Mouse (Mus musculus) liver, postnatal 0 days (tissue): ENCODE measurements around the gene Pkp3. TPM values are rescaled to one million over a fixed set of nuclear protein-coding genes. Genes with fewer than 3 reads are reported as not detected.

ENCODE experiments used
- ATAC-seq: fragments of 200-750 bp; cut with Nextera tagmentation; 2 replicates; pipeline ENCODE4 v1.8.0; 2017; ENCODE audit warnings: mild to moderate bottlenecking, moderate library complexity
- DNase-seq: peaks from one replicate; pipeline ENCODE4 v3.0.0-alpha.2; 2016
- H3K27ac ChIP-seq: fragments of 300-500 bp; sonication (generic); 2 replicates; pipeline ENCODE4 v1.5.1; 2014; ENCODE audit warnings: antibody characterized with exemption, moderate library complexity, mild to moderate bottlenecking, low read depth
- H3K27me3 ChIP-seq: fragments of 300-500 bp; sonication (generic); 2 replicates; pipeline ENCODE4 v1.6.1; 2014; ENCODE audit warnings: low read length, control low read depth, mixed read lengths; ENCODE audit not compliant: insufficient read depth
- H3K36me3 ChIP-seq: fragments of 300-500 bp; sonication (generic); replicated peaks from 2 replicates; pipeline ENCODE4 v1.6.1; 2014; ENCODE audit warnings: mild to moderate bottlenecking, control low read depth, low read length, moderate library complexity, mixed read lengths; ENCODE audit not compliant: insufficient read depth
- H3K4me1 ChIP-seq: fragments of 300-500 bp; sonication (generic); 2 replicates; pipeline ENCODE4 v1.6.1; 2014; ENCODE audit warnings: antibody characterized with exemption, mild to moderate bottlenecking, control low read depth; ENCODE audit not compliant: insufficient read depth
- H3K4me2 ChIP-seq: fragments of 300-500 bp; sonication (generic); 2 replicates; pipeline ENCODE4 v1.6.1; 2014; ENCODE audit warnings: low read depth, mild to moderate bottlenecking, low read length, moderate library complexity, mixed read lengths
- H3K4me3 ChIP-seq: fragments of 300-500 bp; sonication (generic); 2 replicates; pipeline ENCODE4 v1.5.1; 2014; ENCODE audit warnings: low read depth, low read length
- H3K9ac ChIP-seq: fragments of 300-500 bp; sonication (generic); replicated peaks from 2 replicates; pipeline ENCODE4 v1.6.1; 2014; ENCODE audit warnings: mild to moderate bottlenecking, moderate library complexity
- H3K9me3 ChIP-seq: fragments of 300-500 bp; sonication (generic); 2 replicates; pipeline ENCODE4 v1.6.1; 2016; ENCODE audit warnings: mild to moderate bottlenecking, control low read depth, low read length, mixed read lengths
- CTCF ChIP-seq: sonication (generic); IDR thresholded peaks from 2 replicates; pipeline ENCODE4 v1.5.1; 2016; ENCODE audit warnings: antibody characterized with exemption, low read depth
- EP300 ChIP-seq: IDR thresholded peaks from 2 replicates; pipeline ENCODE4 v1.6.1; 2016; ENCODE audit warnings: antibody characterized with exemption, low read depth, mild to moderate bottlenecking
- WGBS: fragments of 180-500 bp; shearing (Covaris S2); extraction: QIAGEN DNeasy Blood & Tissue Kit; methylation state at CpG from one replicate; pipeline ENCODE4 v1.1.7; 2014; ENCODE audit not compliant: insufficient replicate concordance; 5-methylcytosine and 5-hydroxymethylcytosine counted together
- polyA plus RNA-seq: library from polyadenylated mRNA; unstranded; fragments of >200 nt; fragmentation: Nextera tagmentation; extraction: Ambion mirVana; gene quantifications from 2 replicates; pipeline ENCODE4 v1.2.1, GENCODE M21; 2015

Pkp3 gene
- polyA plus RNA-seq, 1 experiment from 2014 or later = 1.5 TPM

GRCm38 (mm10) chr7:141047581-141048225 is 30.3 kb upstream of the Pkp3 start:
- H3K4me3 ChIP-seq = peak overlapping the region; percentile 33
- peak overlapping the region; percentile 84 for H3K4me2 ChIP-seq
- ATAC-seq = peak; percentile 76
- H3K27me3 ChIP-seq = no peaks in the 10 kb centered on the region
- H3K9me3 ChIP-seq = no peaks in the 10 kb centered on the region
- H3K4me1 ChIP-seq = peaks cover 23% of the 10 kb centered on the region
- H3K36me3 ChIP-seq = no peaks in the 10 kb centered on the region
- DNase-seq = peak; percentile 66
- peak overlapping the region; percentile 54 for H3K9ac ChIP-seq
- peak overlapping the region; percentile 85 for H3K27ac ChIP-seq
- no peak for TF ChIP-seq CTCF
- TF ChIP-seq EP300 = no peak; the same call in 1 of the 2 replicates
- 9% methylated on average over 15 of the region's 19 CpGs for WGBS

DNA sequence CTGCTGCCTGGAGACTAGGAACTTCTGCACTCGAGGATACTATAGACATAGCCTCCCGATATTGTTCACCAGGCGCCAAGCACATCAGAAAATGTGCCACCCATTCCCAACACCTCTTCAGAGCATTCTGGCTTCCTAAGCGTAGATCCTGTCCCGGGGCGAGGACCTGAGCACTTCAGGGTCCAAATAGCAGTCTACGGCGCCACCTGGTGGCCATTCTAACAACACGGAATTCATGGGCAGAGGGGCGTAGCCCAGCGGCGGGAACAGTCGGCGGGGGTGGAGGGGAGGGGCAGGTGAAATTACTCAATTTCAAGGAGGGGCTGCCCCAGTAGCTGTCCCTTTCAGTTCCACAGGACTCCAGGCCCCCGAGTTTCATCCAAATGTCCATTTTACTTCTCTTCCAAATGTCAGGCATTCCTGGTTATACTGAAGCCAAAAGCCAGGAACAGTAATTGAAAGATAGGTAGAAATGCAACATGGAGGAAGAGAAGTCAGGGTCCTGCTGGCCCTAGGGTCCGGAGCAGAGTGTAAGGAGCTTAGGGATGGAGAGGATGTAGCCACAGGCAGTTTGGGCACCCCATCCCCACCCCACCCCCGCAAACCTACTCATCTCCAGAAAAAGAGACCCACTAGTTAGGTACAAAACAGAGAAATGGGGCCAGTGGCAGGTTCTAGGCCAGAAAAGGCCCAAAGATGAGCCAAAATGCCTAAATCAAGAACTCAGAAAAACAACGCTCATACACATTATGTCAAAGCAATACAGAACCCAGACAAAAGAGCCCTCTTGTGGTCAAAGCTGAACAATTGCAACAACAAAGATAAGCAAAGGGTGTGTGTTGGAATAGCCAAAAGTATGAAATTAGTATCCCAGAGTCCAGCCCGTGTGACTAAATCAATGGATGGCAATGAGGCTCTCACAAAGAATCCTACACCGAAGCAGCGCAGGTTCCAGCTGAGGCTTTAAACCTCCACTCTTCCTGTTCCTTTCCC is 29.5 kb upstream of the Pkp3 start:
- ATAC-seq (peak; percentile 87), DNase-seq (peak; percentile 94)
- H3K27me3 ChIP-seq = no peaks in the 10 kb centered on the region
- H3K4me1 ChIP-seq = peaks cover 23% of the 10 kb centered on the region
- peak overlapping the region; percentile 85 for H3K27ac ChIP-seq
- no peaks in the 10 kb centered on the region for H3K36me3 ChIP-seq
- 6% methylated on average over 21 of the region's 21 CpGs for WGBS
- H3K4me2 ChIP-seq = peak overlapping the region; percentile 84
- H3K9ac ChIP-seq = peak overlapping the region; percentile 54
- TF ChIP-seq EP300 = no peak
- peak; percentile 97 for TF ChIP-seq CTCF
- H3K4me3 ChIP-seq = peak overlapping the region; percentile 33
- no peaks in the 10 kb centered on the region for H3K9me3 ChIP-seq

DNA sequence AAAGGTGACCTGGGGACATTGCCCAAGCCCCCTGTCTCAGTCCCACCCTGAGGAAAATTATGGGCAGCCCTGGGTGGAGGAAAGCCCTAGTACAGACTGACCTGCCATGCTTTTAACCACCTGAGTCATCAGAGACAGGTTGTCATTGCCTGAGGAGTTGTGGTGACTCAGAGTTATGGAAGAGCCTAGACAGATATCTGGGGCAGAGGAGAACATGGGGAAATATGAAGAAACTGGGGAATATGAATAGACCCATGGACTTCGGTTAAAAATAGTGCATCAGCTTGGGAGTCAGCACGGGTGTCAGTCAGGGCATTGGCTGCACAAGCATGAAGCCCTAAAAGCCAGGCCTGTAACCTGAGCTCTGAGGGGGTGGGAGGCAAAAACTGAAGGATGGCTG is 28.7 kb upstream of the Pkp3 start:
- WGBS = 80% methylated on average over 2 of the region's 2 CpGs
- TF ChIP-seq CTCF = no peak
- TF ChIP-seq EP300 = no peak

DNA sequence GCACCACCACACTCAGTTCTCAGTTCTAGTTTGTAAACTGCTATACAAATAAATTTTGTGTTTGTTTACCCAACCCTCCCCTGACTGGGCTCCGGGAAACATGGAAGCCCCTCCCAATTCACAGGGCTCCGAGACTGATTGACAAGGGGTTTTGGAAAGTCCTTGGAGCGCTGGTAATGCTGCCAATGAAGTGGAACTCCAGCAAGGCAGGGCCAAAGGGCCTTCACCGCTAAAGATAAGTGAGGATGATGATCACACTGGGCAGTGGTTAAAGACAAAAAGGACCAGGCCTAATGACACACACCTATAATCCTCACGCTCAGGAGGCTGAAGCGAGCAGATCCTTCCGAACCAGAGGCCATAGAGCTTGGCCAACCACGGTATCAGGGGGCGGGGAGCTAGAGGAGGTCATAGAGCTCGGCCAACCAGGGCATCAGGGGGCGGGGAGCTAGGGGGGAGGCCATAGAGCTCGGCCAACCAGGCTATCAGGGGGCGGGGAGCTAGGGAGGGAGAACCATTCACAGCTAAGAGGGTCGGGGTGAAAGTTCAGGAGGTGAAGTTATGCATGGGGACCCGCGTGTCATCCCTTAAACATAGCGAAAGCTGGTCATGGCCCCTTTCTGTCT is 26.8 kb upstream of the Pkp3 start:
- no peak overlapping the region for H3K4me2 ChIP-seq
- no peak overlapping the region for H3K4me3 ChIP-seq
- H3K36me3 ChIP-seq = no peaks in the 10 kb centered on the region
- ATAC-seq = no peak
- H3K9me3 ChIP-seq = no peaks in the 10 kb centered on the region
- H3K27me3 ChIP-seq = no peaks in the 10 kb centered on the region
- WGBS = 70% methylated on average over 17 of the region's 17 CpGs
- DNase-seq = no peak
- peaks cover 22% of the 10 kb centered on the region for H3K4me1 ChIP-seq
- H3K27ac ChIP-seq = no peak overlapping the region
- TF ChIP-seq CTCF (no peak), EP300 (no peak)
- no peak overlapping the region for H3K9ac ChIP-seq

More for the DNA sequence above, 28.7 kb upstream of the Pkp3 start:
- Histone ChIP-seq H3K9ac (no peak overlapping the region), H3K4me3 (no peak overlapping the region), H3K4me2 (no peak overlapping the region), H3K36me3 (no peaks in the 10 kb centered on the region), H3K27me3 (no peaks in the 10 kb centered on the region), H3K4me1 (peaks cover 23% of the 10 kb centered on the region), H3K27ac (no peak overlapping the region), H3K9me3 (no peaks in the 10 kb centered on the region)
- ATAC-seq (no peak), DNase-seq (no peak)

DNA sequence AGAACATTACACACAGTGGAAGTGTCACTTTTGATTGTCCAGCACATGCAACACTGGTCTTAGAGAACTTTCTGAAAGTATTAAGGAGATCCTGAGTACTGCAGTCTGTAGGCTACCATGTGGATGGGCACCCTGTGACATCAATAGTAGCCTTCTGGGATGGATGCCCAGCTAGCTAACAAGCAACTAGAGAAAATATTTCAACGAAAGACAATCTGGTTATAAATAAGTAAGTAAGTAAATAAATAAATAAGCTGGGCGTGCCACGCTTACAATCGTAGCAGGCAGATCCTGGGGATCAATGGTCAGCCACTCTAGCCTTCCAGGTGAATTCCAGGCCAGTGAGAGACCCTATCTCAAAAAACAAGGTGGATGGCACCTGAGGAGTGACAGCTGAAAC is 26.0 kb upstream of the Pkp3 start:
- H3K4me3 ChIP-seq = no peak overlapping the region
- no peak overlapping the region for H3K9ac ChIP-seq
- no peak for DNase-seq
- TF ChIP-seq EP300 (no peak), CTCF (no peak)
- no peak for ATAC-seq
- 76% methylated on average over 4 of the region's 4 CpGs for WGBS
- peaks cover 14% of the 10 kb centered on the region for H3K4me1 ChIP-seq
- no peaks in the 10 kb centered on the region for H3K36me3 ChIP-seq
- peak overlapping the region; percentile 62 for H3K27ac ChIP-seq
- H3K9me3 ChIP-seq = no peaks in the 10 kb centered on the region
- no peak overlapping the region for H3K4me2 ChIP-seq
- no peaks in the 10 kb centered on the region for H3K27me3 ChIP-seq

- no peak overlapping the region for H3K4me3 ChIP-seq
- no peaks in the 10 kb centered on the region for H3K9me3 ChIP-seq
- H3K9ac ChIP-seq = no peak overlapping the region
- H3K36me3 ChIP-seq = no peaks in the 10 kb centered on the region
- TF ChIP-seq CTCF (no peak), EP300 (no peak)
- peaks cover 10% of the 10 kb centered on the region for H3K4me1 ChIP-seq
- DNase-seq (no peak), ATAC-seq (0 out of 2 replicates have a peak, but pooled peaks have one; percentile 22)
- WGBS = 56% methylated on average over 2 of the region's 2 CpGs
- H3K27me3 ChIP-seq = no peaks in the 10 kb centered on the region
- H3K4me2 ChIP-seq = no peak overlapping the region
- peak overlapping the region; percentile 62 for H3K27ac ChIP-seq
Measured at GRCm38 (mm10) chr7:141052421-141052820, 25.6 kb upstream of the Pkp3 start.
